20 mouse cellular contexts compared by ENCODE assay signal in genomic region chr3:96051186-96051585, GRCm38 (mm10).
"Had no signal": no experiment of that assay in that cellular context is flagged by ENCODE, and none has a peak within 500 bp of the region (broad histone marks: within the 10 kb centered on the region; RNA-seq: fewer than 3 reads in every experiment).

No protein-coding gene starts in this region.

- DNase-seq: gastrocnemius, postnatal 14 days; gastrocnemius, postnatal 36 days; kidney, adult 11 months; layer of hippocampus, adult 9-11 months; layer of hippocampus, postnatal 36 days; left cerebral cortex, postnatal 4 days had no signal

- H3K4me1 ChIP-seq: heart, embryonic 13.5 days; intestine, embryonic 15.5 days; kidney, embryonic 15.5 days; limb, embryonic 13.5 days; limb, embryonic 15.5 days; liver, embryonic 12.5 days had no signal

- H3K27me3 ChIP-seq: heart, embryonic 13.5 days; heart, embryonic 15.5 days; hindbrain, embryonic 13.5 days; hindbrain, embryonic 15.5 days; intestine, embryonic 15.5 days; kidney, embryonic 15.5 days; limb, embryonic 13.5 days; limb, embryonic 15.5 days; liver, embryonic 12.5 days had no signal

- ATAC-seq: intestine, embryonic 15.5 days; liver, embryonic 12.5 days had no signal

- H3K9me3 ChIP-seq: heart, embryonic 13.5 days; heart, embryonic 15.5 days; hindbrain, embryonic 13.5 days; hindbrain, embryonic 15.5 days; intestine, embryonic 15.5 days; kidney, embryonic 15.5 days; limb, embryonic 13.5 days; limb, embryonic 15.5 days; liver, embryonic 12.5 days had no signal

- H3K4me3 ChIP-seq: heart, adult 2 months; heart, embryonic 13.5 days; heart, embryonic 15.5 days; hindbrain, embryonic 13.5 days; hindbrain, embryonic 15.5 days; intestine, embryonic 15.5 days; kidney, embryonic 15.5 days; limb, embryonic 13.5 days; limb, embryonic 15.5 days; liver, embryonic 12.5 days had no signal

- H3K4me2 ChIP-seq: heart, embryonic 11.5 days; heart, embryonic 13.5 days; heart, embryonic 15.5 days; hindbrain, embryonic 13.5 days; hindbrain, embryonic 15.5 days; intestine, embryonic 15.5 days; kidney, embryonic 15.5 days; limb, embryonic 13.5 days; limb, embryonic 15.5 days; liver, embryonic 12.5 days had no signal

- H3K9ac ChIP-seq: heart, embryonic 13.5 days; heart, embryonic 15.5 days; hindbrain, embryonic 15.5 days; intestine, embryonic 15.5 days; kidney, embryonic 15.5 days; limb, embryonic 13.5 days; limb, embryonic 15.5 days; liver, embryonic 12.5 days; liver, embryonic 14.5 days had no signal

- H3K27ac ChIP-seq: heart, adult 2 months; heart, embryonic 13.5 days; heart, embryonic 15.5 days; hindbrain, embryonic 13.5 days; hindbrain, embryonic 15.5 days; hindbrain, postnatal 0 days; intestine, embryonic 15.5 days; kidney, embryonic 15.5 days; kidney, postnatal 0 days; limb, embryonic 13.5 days; limb, embryonic 15.5 days; liver, embryonic 12.5 days; liver, embryonic 14.5 days had no signal
